Mouse (Mus musculus) macrophage (primary cell): ENCODE results near the gene Col26a1. TPM values are rescaled to one million over a fixed set of nuclear protein-coding genes. Genes with fewer than 3 reads are reported as not detected.
"Not testable (repeated sequence)": the region's sequence is repeated elsewhere in the genome, so short reads cannot be mapped to it uniquely, and the experiment has no call there.

ENCODE experiments used
- H3K27ac ChIP-seq: fragments of 350-480 bp; formaldehyde crosslinking; 2 replicates; pipeline ENCODE4 v1.9.0; 2021
- H3K36me3 ChIP-seq: fragments of 350-480 bp; formaldehyde crosslinking; 2 replicates; pipeline ENCODE4 v1.9.0; 2021; ENCODE audit errors: inconsistent target
- H3K4me3 ChIP-seq: fragments of 350-480 bp; formaldehyde crosslinking; 2 replicates; pipeline ENCODE4 v1.9.0; 2021; ENCODE audit errors: inconsistent target
- H3K79me2 ChIP-seq: fragments of 350-480 bp; formaldehyde crosslinking; 2 replicates; pipeline ENCODE4 v1.9.0; 2021; ENCODE audit errors: inconsistent target
- WGBS: methylation state at CpG from one replicate; pipeline ENCODE4 v1.1.7; 2026; ENCODE audit warnings: inconsistent platforms; ENCODE audit not compliant: missing documents; 5-methylcytosine and 5-hydroxymethylcytosine counted together
- polyA plus RNA-seq: library from polyadenylated mRNA; stranded (reverse); fragments of 250-400 nt; gene quantifications from 3 replicates; pipeline ENCODE4 v1.2.4, GENCODE M21; 2018; ENCODE audit warnings: inconsistent platforms

The Col26a1 gene
- polyA plus RNA-seq, 1 experiment from 2014 or later, result not detected

DNA sequence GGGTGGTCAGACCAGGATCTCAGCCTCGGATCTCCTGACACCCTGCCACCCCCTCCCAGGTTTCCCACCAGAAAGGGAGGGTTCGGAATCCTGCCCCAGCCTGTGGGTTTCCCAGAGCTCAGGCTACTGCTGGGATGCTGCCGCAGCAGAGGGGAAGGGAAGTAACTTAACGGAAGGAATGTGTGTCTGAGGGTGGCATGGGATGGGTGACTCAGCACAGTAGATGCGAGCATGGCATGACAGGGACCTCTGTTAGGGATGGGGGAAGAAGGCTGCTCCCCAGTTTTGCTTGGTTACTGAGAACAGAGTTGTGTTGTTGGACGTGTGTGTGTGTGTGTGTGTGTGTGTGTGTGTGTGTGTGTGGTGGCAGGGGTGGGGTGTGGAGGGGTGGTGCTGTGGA lies 122.7 kb downstream of the Col26a1 start:
- Histone ChIP-seq H3K27ac (no peak overlapping the region), H3K79me2 (no peaks in the 10 kb centered on the region), H3K36me3 (no peaks in the 10 kb centered on the region), H3K4me3 (no peak overlapping the region)
- 24% methylated on average over 6 of the region's 6 CpGs for WGBS

DNA sequence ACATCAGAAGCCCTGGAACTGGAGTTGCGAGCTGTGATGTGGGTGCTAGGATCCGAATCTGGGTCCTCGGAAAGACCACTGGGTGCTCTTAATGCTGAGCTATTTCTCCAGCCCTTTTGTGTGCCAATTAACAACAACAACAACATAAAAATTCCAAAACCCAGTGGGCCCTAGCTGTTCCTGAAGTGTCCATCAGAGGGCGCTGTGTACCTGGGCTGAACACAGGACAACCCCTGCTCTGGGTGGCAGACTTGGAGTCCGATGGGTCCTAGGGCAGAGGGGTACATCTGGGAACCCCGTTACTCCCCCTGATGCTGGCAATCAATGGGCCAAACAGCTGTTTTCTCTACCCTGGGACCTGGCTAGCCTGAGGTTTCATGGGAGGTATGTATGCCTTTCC lies 123.2 kb downstream of the Col26a1 start:
- no peak overlapping the region for H3K27ac ChIP-seq
- 60% methylated on average over 6 of the region's 6 CpGs for WGBS

DNA sequence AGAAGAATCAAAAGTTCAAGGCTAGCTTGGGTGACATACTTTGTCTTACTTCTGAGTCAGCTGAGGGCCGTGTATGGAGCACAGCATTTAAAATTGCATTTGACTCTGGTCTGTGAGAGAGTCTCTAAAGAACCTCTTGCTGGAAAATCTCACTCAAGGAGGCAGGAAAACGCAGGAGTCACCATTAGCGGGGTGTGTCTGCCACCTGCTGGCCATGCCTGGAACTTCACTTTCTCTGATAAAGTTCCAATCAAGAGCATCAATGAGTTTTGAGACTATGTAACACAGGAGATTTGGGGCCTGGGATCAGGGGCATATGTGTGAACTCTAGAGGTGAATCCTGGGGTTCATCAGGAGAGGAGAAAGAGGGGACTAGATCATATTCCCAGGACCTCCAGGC lies 127.3 kb downstream of the Col26a1 start:
- H3K79me2 ChIP-seq, result no peaks in the 10 kb centered on the region
- H3K27ac ChIP-seq, result no peak overlapping the region
- no peaks in the 10 kb centered on the region for H3K36me3 ChIP-seq
- no peak overlapping the region for H3K4me3 ChIP-seq
- WGBS, result 3% methylated on average over 3 of the region's 3 CpGs

More for the DNA sequence above, 123.2 kb downstream of the Col26a1 start:
- Histone ChIP-seq H3K79me2 (no peaks in the 10 kb centered on the region), H3K4me3 (no peak overlapping the region), H3K36me3 (no peaks in the 10 kb centered on the region)

- 83% methylated on average over 14 of the region's 14 CpGs for whole genome bisulfite sequencing
- Histone ChIP-seq H3K79me2 (no peaks in the 10 kb centered on the region), H3K4me3 (no peak overlapping the region), H3K27ac (no peak overlapping the region), H3K36me3 (no peaks in the 10 kb centered on the region)
These were observed 128.9 kb downstream of the Col26a1 start for GRCm38 (mm10) chr5:136754053-136754591.

DNA sequence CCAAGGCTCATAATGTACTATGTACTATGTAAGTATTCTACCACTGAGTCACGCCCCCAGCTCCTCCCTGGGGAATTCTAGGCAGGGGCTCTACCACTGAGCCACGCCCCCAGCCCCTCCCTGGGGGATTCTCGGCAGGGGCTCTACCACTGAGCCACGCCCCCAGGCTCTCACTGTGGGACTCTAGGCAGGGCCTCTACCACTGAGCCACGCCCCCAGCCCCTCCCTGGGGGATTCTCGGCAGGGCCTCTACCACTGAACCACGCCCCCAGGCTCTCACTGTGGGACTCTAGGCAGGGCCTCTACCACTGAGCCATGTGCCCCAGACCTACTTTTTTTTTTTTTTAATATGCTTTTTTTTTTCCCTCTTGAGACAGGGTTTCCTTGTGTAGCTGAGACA lies 129.8 kb downstream of the Col26a1 start:
- not testable (repeated sequence) for H3K36me3 ChIP-seq, H3K79me2 ChIP-seq, H3K27ac ChIP-seq, H3K4me3 ChIP-seq
- 71% methylated on average over 5 of the region's 7 CpGs for WGBS

DNA sequence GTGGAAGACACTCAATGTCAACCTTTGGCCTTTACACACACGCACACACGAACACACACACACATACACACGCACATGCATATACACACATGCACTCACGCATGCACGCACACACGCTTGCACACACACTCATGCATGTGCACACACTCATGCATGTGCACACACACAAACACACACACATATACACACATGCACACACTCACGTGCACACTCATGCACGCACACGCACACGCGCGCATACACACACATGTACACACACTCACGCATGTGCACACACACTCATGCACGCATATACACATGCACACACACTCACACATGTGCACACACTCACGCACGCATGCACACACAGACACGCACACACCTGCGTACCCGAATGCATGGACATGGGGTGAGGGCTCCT lies 130.9 kb downstream of the Col26a1 start:
- WGBS, result 97% methylated on average over 19 of the region's 19 CpGs
- no peaks in the 10 kb centered on the region for H3K79me2 ChIP-seq
- H3K36me3 ChIP-seq, result no peaks in the 10 kb centered on the region
- no peak overlapping the region for H3K27ac ChIP-seq
- H3K4me3 ChIP-seq, result no peak overlapping the region

- Histone ChIP-seq H3K27ac (no peak overlapping the region), H3K79me2 (no peaks in the 10 kb centered on the region), H3K36me3 (no peaks in the 10 kb centered on the region), H3K4me3 (no peak overlapping the region)
- WGBS, result 69% methylated on average over 9 of the region's 9 CpGs
These were observed 136.4 kb downstream of the Col26a1 start for GRCm38 (mm10) chr5:136746596-136746995.

- H3K36me3 ChIP-seq, result no peaks in the 10 kb centered on the region
- WGBS, result 75% methylated on average over 6 of the region's 6 CpGs
These were observed 144.1 kb downstream of the Col26a1 start for GRCm38 (mm10) chr5:136738918-136739317.

GRCm38 (mm10) chr5:136726271-136726670 lies 156.7 kb downstream of the Col26a1 start:
- H3K4me3 ChIP-seq, H3K27ac ChIP-seq, H3K79me2 ChIP-seq, H3K36me3 ChIP-seq: not testable (repeated sequence)
- 80% methylated on average over 2 of the region's 5 CpGs for WGBS

More at GRCm38 (mm10) chr5:136738918-136739317, 144.1 kb downstream of the Col26a1 start:
- H3K4me3 ChIP-seq, result no peak overlapping the region
- no peak overlapping the region for H3K27ac ChIP-seq
- no peaks in the 10 kb centered on the region for H3K79me2 ChIP-seq

DNA sequence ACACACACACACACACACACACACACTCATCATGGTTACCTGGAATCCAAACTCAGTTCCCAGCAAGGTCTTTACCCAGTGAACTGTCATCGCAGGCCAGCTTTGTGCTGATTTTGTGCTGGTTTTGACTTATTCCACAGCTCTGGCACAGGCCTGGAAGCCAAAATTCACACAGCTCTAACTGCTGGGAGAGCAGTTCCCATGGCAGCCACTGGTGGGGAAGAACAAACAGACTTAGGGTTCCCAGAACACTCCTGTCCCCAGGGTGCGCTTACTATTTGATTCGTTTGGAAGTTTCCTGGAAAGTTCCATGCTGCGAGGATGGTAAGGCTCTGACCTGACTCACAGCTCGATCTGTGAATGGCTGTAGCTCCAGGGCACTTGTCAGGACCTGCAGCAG lies 161.4 kb downstream of the Col26a1 start:
- Histone ChIP-seq H3K4me3 (no peak overlapping the region), H3K27ac (no peak overlapping the region), H3K36me3 (no peaks in the 10 kb centered on the region), H3K79me2 (no peaks in the 10 kb centered on the region)
- 90% methylated on average over 5 of the region's 5 CpGs for WGBS

DNA sequence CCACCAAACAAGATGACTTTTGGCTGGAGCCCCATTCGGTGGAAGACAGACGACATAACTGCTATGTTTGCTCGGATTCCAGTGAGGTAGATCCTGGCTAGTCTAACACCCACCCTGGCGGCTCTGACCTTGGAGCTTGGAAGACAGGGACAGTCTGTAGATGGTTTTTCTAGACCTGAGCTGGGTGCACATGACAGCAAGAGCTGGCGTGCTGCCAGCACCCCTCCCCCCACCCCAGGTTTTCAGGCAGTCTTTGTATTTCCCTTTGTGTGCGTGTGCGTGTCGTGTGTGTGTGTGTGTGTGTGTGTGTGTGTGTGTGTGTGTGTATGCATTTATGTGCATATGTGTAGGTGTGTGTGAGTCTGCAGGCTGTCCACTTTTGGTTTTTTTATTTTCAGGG lies 164.4 kb downstream of the Col26a1 start:
- Histone ChIP-seq H3K79me2 (no peaks in the 10 kb centered on the region), H3K4me3 (no peak overlapping the region), H3K27ac (no peak overlapping the region), H3K36me3 (no peaks in the 10 kb centered on the region)
- WGBS, result 91% methylated on average over 8 of the region's 8 CpGs

GRCm38 (mm10) chr5:136717573-136717854 lies 165.5 kb downstream of the Col26a1 start:
- H3K4me3 ChIP-seq, result no peak overlapping the region
- no peaks in the 10 kb centered on the region for H3K79me2 ChIP-seq
- no peak overlapping the region for H3K27ac ChIP-seq
- H3K36me3 ChIP-seq, result no peaks in the 10 kb centered on the region
- 82% methylated on average over 2 of the region's 2 CpGs for WGBS

GRCm38 (mm10) chr5:136716696-136717572 lies 166.1 kb downstream of the Col26a1 start:
- Histone ChIP-seq H3K79me2 (no peaks in the 10 kb centered on the region), H3K36me3 (no peaks in the 10 kb centered on the region), H3K27ac (no peak overlapping the region), H3K4me3 (no peak overlapping the region)
- WGBS, result 59% methylated on average over 10 of the region's 10 CpGs

DNA sequence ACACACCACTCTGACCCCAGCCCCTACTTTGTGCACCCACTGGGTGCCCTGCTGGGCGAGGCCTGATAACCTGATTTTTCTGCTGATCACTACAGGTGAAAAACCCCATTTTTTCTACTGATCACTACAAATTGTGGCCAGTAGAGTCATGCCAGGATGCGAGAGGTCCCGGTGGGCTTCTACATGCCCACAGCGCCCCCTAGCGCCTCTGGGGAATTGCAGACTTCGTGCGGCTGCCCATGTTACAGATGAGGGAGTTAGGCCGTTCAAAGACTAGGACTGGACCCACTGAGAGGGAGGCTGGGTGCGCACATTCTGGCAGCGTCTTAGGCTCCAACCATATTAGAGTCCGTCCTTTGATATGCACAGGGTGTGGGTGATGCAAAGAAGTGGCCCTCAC lies 168.1 kb downstream of the Col26a1 start:
- 46% methylated on average over 11 of the region's 11 CpGs for WGBS
- Histone ChIP-seq H3K79me2 (no peaks in the 10 kb centered on the region), H3K36me3 (no peaks in the 10 kb centered on the region), H3K27ac (no peak overlapping the region), H3K4me3 (no peak overlapping the region)

GRCm38 (mm10) chr5:136714232-136714875 lies 168.7 kb downstream of the Col26a1 start:
- no peaks in the 10 kb centered on the region for H3K36me3 ChIP-seq
- no peaks in the 10 kb centered on the region for H3K79me2 ChIP-seq
- no peak overlapping the region for H3K4me3 ChIP-seq
- no peak overlapping the region for H3K27ac ChIP-seq
- WGBS, result 76% methylated on average over 32 of the region's 32 CpGs
